Mouse (Mus musculus) MEL (cell line): ENCODE results near the gene Sh3tc1. TPM values are rescaled to one million over a fixed set of nuclear protein-coding genes. Genes with fewer than 3 reads are reported as not detected.

ENCODE experiments used
- DNase-seq: peaks from one replicate; pipeline ENCODE4 v3.0.0; 2011; ENCODE audit warnings: low read depth, low spot score
- H3K27ac ChIP-seq: 2 replicates; pipeline ENCODE4 v1.5.1; 2012; ENCODE audit warnings: low read depth, mild to moderate bottlenecking, control low read depth, low read length, moderate library complexity; ENCODE audit not compliant: control insufficient read depth
- H3K27me3 ChIP-seq, 2 experiments: fragments of 150-350 bp in 1 of 2; sonication (generic) in 1 of 2; 2 replicates each; pipeline ENCODE4 v1.6.1; 2012; ENCODE audit warnings: low read length in 2 of 2, mild to moderate bottlenecking in 2 of 2, improper control_type of control experiment in 1 of 2, moderate library complexity in 1 of 2; ENCODE audit not compliant: insufficient read depth in 2 of 2, control insufficient read depth in 1 of 2
- H3K36me3 ChIP-seq, 2 experiments: 2 replicates each; pipeline ENCODE4 v1.6.1; 2012 to 2014; ENCODE audit warnings: low read length in 2 of 2, improper control_type of control experiment in 1 of 2, inconsistent platforms in 1 of 2, mild to moderate bottlenecking in 1 of 2; ENCODE audit not compliant: insufficient read depth in 2 of 2, control insufficient read depth in 1 of 2
- H3K4me1 ChIP-seq, 2 experiments: fragments of 150-350 bp in 1 of 2; sonication (generic) in 1 of 2; 2 replicates each; pipeline ENCODE4 v1.6.1; 2012; ENCODE audit warnings: low read length in 2 of 2, improper control_type of control experiment in 1 of 2, mild to moderate bottlenecking in 1 of 2; ENCODE audit not compliant: insufficient read depth in 2 of 2, control insufficient read depth in 1 of 2
- H3K4me3 ChIP-seq, 2 experiments: fragments of 150-350 bp in 1 of 2; sonication (generic) in 1 of 2; 2 replicates each; pipeline ENCODE4 v1.5.1; 2012; ENCODE audit warnings: low read depth in 2 of 2, low read length in 2 of 2, mild to moderate bottlenecking in 2 of 2, moderate library complexity in 2 of 2, control low read depth in 1 of 2, improper control_type of control experiment in 1 of 2; ENCODE audit not compliant: control insufficient read depth in 1 of 2, insufficient read depth in 1 of 2
- H3K79me2 ChIP-seq: 2 replicates; pipeline ENCODE4 v1.6.1; 2012; ENCODE audit warnings: mild to moderate bottlenecking, low read length, moderate library complexity; ENCODE audit not compliant: control insufficient read depth, poor library complexity, insufficient read depth
- H3K9ac ChIP-seq: 2 replicates; pipeline ENCODE4 v1.6.1; 2012; ENCODE audit warnings: low read depth, mild to moderate bottlenecking, control low read depth, low read length, moderate library complexity; ENCODE audit not compliant: control insufficient read depth, poor library complexity, severe bottlenecking
- H3K9me3 ChIP-seq: fragments of 150-350 bp; sonication (generic); replicated peaks from 2 replicates; pipeline ENCODE4 v1.6.1; 2012; ENCODE audit warnings: mild to moderate bottlenecking, low read length, improper control_type of control experiment, moderate library complexity; ENCODE audit not compliant: insufficient read depth
- CHD1 ChIP-seq: IDR thresholded peaks from 2 replicates; pipeline ENCODE4 v1.6.1; 2012; ENCODE audit warnings: low read depth, mild to moderate bottlenecking, inconsistent platforms, low read length, improper control_type of control experiment
- CTCF ChIP-seq, 3 experiments: IDR thresholded peaks in 2 of 3; conservative IDR thresholded peaks in 1 of 3; 2 replicates each; pipeline ENCODE4 v1.5.1; 2011 to 2012; ENCODE audit warnings: low read length in 3 of 3, low read depth in 2 of 3, mild to moderate bottlenecking in 2 of 3, improper control_type of control experiment in 1 of 3, inconsistent platforms in 1 of 3, mixed read lengths in 1 of 3, moderate library complexity in 1 of 3; ENCODE audit not compliant: control insufficient read depth in 1 of 3, insufficient read depth in 1 of 3, poor library complexity in 1 of 3, severe bottlenecking in 1 of 3
- E2F4 ChIP-seq: IDR thresholded peaks from 2 replicates; pipeline ENCODE4 v1.6.1; 2011; ENCODE audit warnings: low read depth, low read length, improper control_type of control experiment, borderline replicate concordance
- ELF1 ChIP-seq: IDR thresholded peaks from 2 replicates; pipeline ENCODE4 v1.6.1; 2014; ENCODE audit warnings: low read depth, mild to moderate bottlenecking, inconsistent platforms, low read length, improper control_type of control experiment, moderate library complexity
- EP300 ChIP-seq, 2 experiments: IDR thresholded peaks; 2 replicates each; pipeline ENCODE4 v1.6.1; 2011; ENCODE audit warnings: improper control_type of control experiment in 2 of 2, low read length in 2 of 2, low read depth in 1 of 2, mild to moderate bottlenecking in 1 of 2
- MAFK ChIP-seq: IDR thresholded peaks from 2 replicates; pipeline ENCODE4 v1.6.1; 2011; ENCODE audit warnings: low read depth, mild to moderate bottlenecking, low read length, improper control_type of control experiment, borderline replicate concordance
- MAX ChIP-seq: IDR thresholded peaks from 2 replicates; pipeline ENCODE4 v1.6.1; 2011; ENCODE audit warnings: low read length, improper control_type of control experiment
- MXI1 ChIP-seq: IDR thresholded peaks from 2 replicates; pipeline ENCODE4 v1.6.1; 2011; ENCODE audit warnings: mild to moderate bottlenecking, low read depth, low read length, improper control_type of control experiment
- MYC ChIP-seq: IDR thresholded peaks from 2 replicates; pipeline ENCODE4 v1.6.1; 2011; ENCODE audit warnings: low read depth, mild to moderate bottlenecking, low read length, improper control_type of control experiment, moderate library complexity
- NRF1 ChIP-seq: IDR thresholded peaks from 2 replicates; pipeline ENCODE4 v1.6.1; 2014; ENCODE audit warnings: low read depth, mild to moderate bottlenecking, inconsistent platforms, low read length, improper control_type of control experiment, moderate library complexity; ENCODE audit not compliant: poor library complexity, insufficient read depth, severe bottlenecking
- POLR2A ChIP-seq, 2 experiments: IDR thresholded peaks; 2 replicates each; pipeline ENCODE4 v1.6.1; 2011 to 2012; ENCODE audit warnings: low read length in 2 of 2, mild to moderate bottlenecking in 2 of 2, control low read depth in 1 of 2, improper control_type of control experiment in 1 of 2, low read depth in 1 of 2, moderate library complexity in 1 of 2; ENCODE audit not compliant: control insufficient read depth in 1 of 2, insufficient read depth in 1 of 2, poor library complexity in 1 of 2
- POLR2AphosphoS2 ChIP-seq: IDR thresholded peaks from 2 replicates; pipeline ENCODE4 v1.6.1; 2011; ENCODE audit warnings: low read length, improper control_type of control experiment
- RAD21 ChIP-seq: IDR thresholded peaks from 2 replicates; pipeline ENCODE4 v1.6.1; 2011; ENCODE audit warnings: mild to moderate bottlenecking, low read depth, low read length, improper control_type of control experiment
- RCOR1 ChIP-seq: IDR thresholded peaks from 2 replicates; pipeline ENCODE4 v1.6.1; 2012; ENCODE audit warnings: low read depth, mild to moderate bottlenecking, inconsistent platforms, low read length, improper control_type of control experiment
- SIN3A ChIP-seq: IDR thresholded peaks from 2 replicates; pipeline ENCODE4 v1.6.1; 2012; ENCODE audit warnings: low read length, improper control_type of control experiment, inconsistent platforms
- SMC3 ChIP-seq: IDR thresholded peaks from 2 replicates; pipeline ENCODE4 v1.6.1; 2011; ENCODE audit warnings: low read depth, low read length, improper control_type of control experiment
- TAL1 ChIP-seq: IDR thresholded peaks from 2 replicates; pipeline ENCODE4 v1.6.1; 2012; ENCODE audit warnings: mild to moderate bottlenecking, inconsistent platforms, low read length, moderate library complexity, mixed read lengths
- TBP ChIP-seq: IDR thresholded peaks from 2 replicates; pipeline ENCODE4 v1.8.0; 2011; ENCODE audit warnings: low read depth, low read length, improper control_type of control experiment
- TCF12 ChIP-seq: IDR thresholded peaks from 2 replicates; pipeline ENCODE4 v1.6.1; 2014; ENCODE audit warnings: low read depth, mild to moderate bottlenecking, inconsistent platforms, low read length, improper control_type of control experiment, moderate library complexity
- UBTF ChIP-seq: IDR thresholded peaks from 2 replicates; pipeline ENCODE4 v1.6.1; 2012; ENCODE audit warnings: low read depth, mild to moderate bottlenecking, inconsistent platforms, low read length, improper control_type of control experiment, moderate library complexity, borderline replicate concordance; ENCODE audit not compliant: insufficient read depth
- USF2 ChIP-seq, 2 experiments: IDR thresholded peaks; 2 replicates each; pipeline ENCODE4 v1.6.1; 2011 to 2012; ENCODE audit warnings: improper control_type of control experiment in 2 of 2, low read length in 2 of 2, borderline replicate concordance in 1 of 2, inconsistent platforms in 1 of 2, low read depth in 1 of 2, mild to moderate bottlenecking in 1 of 2; ENCODE audit not compliant: insufficient read depth in 1 of 2
- ZC3H11A ChIP-seq: IDR thresholded peaks from 2 replicates; pipeline ENCODE4 v1.6.1; 2012; ENCODE audit warnings: low read depth, mild to moderate bottlenecking, inconsistent platforms, low read length, improper control_type of control experiment
- ZKSCAN1 ChIP-seq: IDR thresholded peaks from 2 replicates; pipeline ENCODE4 v1.6.1; 2012; ENCODE audit warnings: low read depth, mild to moderate bottlenecking, inconsistent platforms, low read length, improper control_type of control experiment, moderate library complexity
- ZMIZ1 ChIP-seq: IDR thresholded peaks from 2 replicates; pipeline ENCODE4 v1.6.1; 2012; ENCODE audit warnings: low read depth, mild to moderate bottlenecking, inconsistent platforms, low read length, improper control_type of control experiment, moderate library complexity
- polyA plus RNA-seq, 2 experiments: library from polyadenylated mRNA; stranded (reverse) in 1 of 2; unstranded in 1 of 2; fragments of >175 nt in 1 of 2; fragments of >200 nt in 1 of 2; gene quantifications; 2 replicates each; pipeline versions ENCODE4 v1.2.1 to v1.2.4; 2012; ENCODE audit warnings: low replicate concordance in 2 of 2, low read depth in 1 of 2; ENCODE audit not compliant: insufficient read length in 2 of 2, insufficient read depth in 1 of 2, missing spikeins in 1 of 2
- total RNA-seq: library from RNA; depleted of rRNA; stranded (reverse); fragments of 300-350 nt; gene quantifications from 2 replicates; pipeline ENCODE4 v1.2.3, GENCODE M21; 2012

The Sh3tc1 gene
- total and polyA plus RNA-seq, 3 experiments: not detected

- Histone ChIP-seq H3K27ac (no peak overlapping the region), H3K79me2 (no peaks in the 10 kb centered on the region), H3K9ac (no peak overlapping the region)
- TF ChIP-seq CTCF (IDR thresholded peaks at IDR 0.05 in 2 of 3, conservative IDR thresholded peaks at IDR 0.05 in 1 of 3; ENCODE audit: control insufficient read depth in 1 of 3, insufficient read depth in 1 of 3, low read depth in 2 of 3, low read length in 3 of 3, poor library complexity in 1 of 3, severe bottlenecking in 1 of 3) (no peak), MXI1 (no peak), ZKSCAN1 (no peak), USF2 (IDR thresholded peaks at IDR 0.05; ENCODE audit: borderline replicate concordance in 1 of 2, insufficient read depth in 1 of 2, low read depth in 1 of 2, low read length in 2 of 2) (no peak), EP300 (IDR thresholded peaks at IDR 0.05; ENCODE audit: low read depth in 1 of 2, low read length in 2 of 2) (no peak), UBTF (no peak), ELF1 (no peak), E2F4 (no peak), TCF12 (no peak), ZMIZ1 (no peak), MAX (no peak), CHD1 (no peak), POLR2A (IDR thresholded peaks at IDR 0.05; ENCODE audit: control insufficient read depth in 1 of 2, insufficient read depth in 1 of 2, low read depth in 1 of 2, low read length in 2 of 2, poor library complexity in 1 of 2) (no peak), MYC (no peak), MAFK (no peak), SIN3A (no peak)
- TF ChIP-seq, all 39 proteins: peak for 0
- Histone ChIP-seq H3K27me3 (no peaks in the 10 kb centered on the region), H3K4me3 (no peak overlapping the region), H3K4me1 (no peaks in the 10 kb centered on the region), H3K36me3 (no peaks in the 10 kb centered on the region), H3K9me3 (no peaks in the 10 kb centered on the region)
- no peak for DNase-seq
These were observed 782 bp downstream of the Sh3tc1 start for GRCm38 (mm10) chr5:35739005-35739404.

GRCm38 (mm10) chr5:35737231-35737901 lies 2.4 kb downstream of the Sh3tc1 start:
- H3K27me3 ChIP-seq: no peaks in the 10 kb centered on the region
- H3K4me1 ChIP-seq: no peaks in the 10 kb centered on the region
- H3K36me3 ChIP-seq: no peaks in the 10 kb centered on the region
- H3K9me3 ChIP-seq: no peaks in the 10 kb centered on the region
- DNase-seq: no peak
- no peak overlapping the region for H3K9ac ChIP-seq
- H3K27ac ChIP-seq: no peak overlapping the region
- TF ChIP-seq RCOR1 (no peak), TAL1 (no peak), NRF1 (no peak), E2F4 (no peak), MXI1 (no peak), ELF1 (no peak), RAD21 (no peak), EP300 (IDR thresholded peaks at IDR 0.05; ENCODE audit: low read depth in 1 of 2, low read length in 2 of 2) (no peak), TBP (no peak), MAX (no peak), POLR2A (IDR thresholded peaks at IDR 0.05; ENCODE audit: control insufficient read depth in 1 of 2, insufficient read depth in 1 of 2, low read depth in 1 of 2, low read length in 2 of 2, poor library complexity in 1 of 2) (no peak), POLR2AphosphoS2 (no peak), SMC3 (no peak), ZMIZ1 (no peak), ZC3H11A (no peak)
- no peak overlapping the region for H3K4me3 ChIP-seq
- no peaks in the 10 kb centered on the region for H3K79me2 ChIP-seq
